Mouse (Mus musculus): ENCODE results near the gene Col9a3. TPM values are rescaled to one million over a fixed set of nuclear protein-coding genes. Genes with fewer than 3 reads are reported as not detected.

The Col9a3 gene
- polyA plus RNA-seq, 1 experiment from 2014 or later: 196 TPM

DNA sequence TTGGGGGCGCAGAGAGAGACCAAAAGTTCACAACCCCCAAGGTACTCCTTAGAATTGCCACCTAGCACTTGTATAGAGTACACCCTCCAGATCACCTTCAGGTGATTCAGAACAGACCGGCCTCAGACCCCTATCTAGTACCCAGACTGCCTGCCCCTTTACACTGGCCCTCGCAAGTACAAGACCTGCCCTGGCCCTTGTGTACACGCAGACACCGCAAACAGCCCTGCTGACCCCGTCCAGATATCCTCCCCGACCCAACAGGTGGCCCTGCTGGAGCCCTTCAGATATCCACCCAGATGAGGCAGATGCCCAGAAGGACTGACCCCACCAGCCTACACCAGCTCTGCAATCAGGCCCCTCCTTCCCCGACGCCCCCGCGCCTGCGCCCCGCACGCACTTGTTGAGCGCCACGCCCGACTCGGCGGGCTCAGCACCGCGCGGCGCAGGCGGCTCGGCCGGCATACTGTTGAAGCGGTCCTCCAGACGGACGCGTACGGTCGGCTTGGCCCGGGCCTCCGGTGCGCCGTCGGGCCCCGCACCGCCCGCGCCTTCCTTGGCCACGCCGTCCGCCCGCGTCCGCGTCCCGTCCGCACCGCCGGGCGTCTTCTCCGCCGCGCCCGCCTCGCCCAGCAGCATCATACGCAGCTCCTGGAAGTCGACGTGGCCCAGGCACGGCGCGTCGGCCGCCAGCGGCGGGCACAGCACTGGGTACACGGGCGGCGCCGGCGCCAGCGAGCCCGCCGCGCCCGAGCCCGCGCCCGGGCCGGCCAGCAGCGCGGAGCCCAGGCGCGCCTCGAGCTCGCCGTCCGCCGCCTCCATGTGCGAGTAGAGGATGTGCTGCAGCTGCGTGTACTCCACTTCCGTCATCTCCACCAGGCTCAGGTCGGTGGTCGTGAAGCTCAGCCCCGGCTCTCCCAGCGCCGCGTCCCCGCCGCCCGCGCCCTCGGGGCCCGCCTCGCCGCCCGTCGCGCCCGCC is 44.3 kb downstream of the Col9a3 start:
- Histone ChIP-seq H3K27me3 (peaks cover 57% of the 10 kb centered on the region), H3K27ac (no peak overlapping the region), H3K4me3 (replicated peaks) (peak overlapping the region; percentile 42), H3K9ac (replicated peaks) (no peak overlapping the region; the same call in 1 of the 2 replicates), H3K9me3 (peaks cover 22% of the 10 kb centered on the region), H3K36me3 (no peaks in the 10 kb centered on the region), H3K4me1 (replicated peaks) (no peaks in the 10 kb centered on the region), H3K4me2 (peak overlapping the region; percentile 55)
- WGBS: 3% methylated on average over 106 of the region's 112 CpGs
- ATAC-seq (ENCODE audit: insufficient number of reproducible peaks, insufficient read depth, low FRiP score, low TSS enrichment, low read depth): no peak

- Histone ChIP-seq H3K27ac (no peak within 1 kb of the TSS), H3K4me2 (peak within 1 kb of the TSS; percentile 55), H3K9ac (replicated peaks) (no peak within 1 kb of the TSS; the same call in 1 of the 2 replicates), H3K4me3 (replicated peaks) (peak within 1 kb of the TSS; percentile 42), H3K36me3 (no peaks in the 10 kb centered on the region), H3K9me3 (peaks cover 22% of the 10 kb centered on the region), H3K4me1 (replicated peaks) (no peaks in the 10 kb centered on the region), H3K27me3 (peaks cover 59% of the 10 kb centered on the region)
- 3% methylated on average over 30 of the region's 56 CpGs for WGBS
- ATAC-seq (ENCODE audit: insufficient number of reproducible peaks, insufficient read depth, low FRiP score, low TSS enrichment, low read depth): no peak
Observed at GRCm38 (mm10) chr2:180642555-180643260, 45.1 kb downstream of the Col9a3 start, which contains the start of gene Tcfl5. Gene Tcfl5 (minus strand): TSS chr2:180642708.

GRCm38 (mm10) chr2:180643626-180644025 is 46.0 kb downstream of the Col9a3 start:
- no peak overlapping the region for H3K4me3 ChIP-seq (replicated peaks)
- no peaks in the 10 kb centered on the region for H3K4me1 ChIP-seq (replicated peaks)
- H3K4me2 ChIP-seq: no peak overlapping the region
- H3K27me3 ChIP-seq: peaks cover 58% of the 10 kb centered on the region
- H3K9ac ChIP-seq (replicated peaks): no peak overlapping the region
- no peak overlapping the region for H3K27ac ChIP-seq
- no peaks in the 10 kb centered on the region for H3K36me3 ChIP-seq
- peaks cover 22% of the 10 kb centered on the region for H3K9me3 ChIP-seq
- no peak for ATAC-seq (ENCODE audit: insufficient number of reproducible peaks, insufficient read depth, low FRiP score, low TSS enrichment, low read depth)

GRCm38 (mm10) chr2:180646841-180647240 is 49.3 kb downstream of the Col9a3 start:
- Histone ChIP-seq H3K4me2 (no peak overlapping the region), H3K36me3 (no peaks in the 10 kb centered on the region), H3K4me3 (replicated peaks) (no peak overlapping the region), H3K4me1 (replicated peaks) (no peaks in the 10 kb centered on the region), H3K9me3 (peaks cover 22% of the 10 kb centered on the region), H3K27me3 (peaks cover 34% of the 10 kb centered on the region), H3K9ac (replicated peaks) (no peak overlapping the region), H3K27ac (no peak overlapping the region)
- ATAC-seq (ENCODE audit: insufficient number of reproducible peaks, insufficient read depth, low FRiP score, low TSS enrichment, low read depth): no peak

- H3K36me3 ChIP-seq: no peaks in the 10 kb centered on the region
- 84% methylated on average over 7 of the region's 7 CpGs for WGBS
- H3K4me1 ChIP-seq (replicated peaks): peaks cover 5% of the 10 kb centered on the region; the same call in 1 of the 2 replicates
- H3K4me3 ChIP-seq (replicated peaks): no peak overlapping the region
- H3K4me2 ChIP-seq: no peak overlapping the region
- no peak overlapping the region for H3K9ac ChIP-seq (replicated peaks)
- H3K27me3 ChIP-seq: 0 out of 2 replicates have a peak, but pooled peaks cover under 1% of the 10 kb centered on the region
- no peak for ATAC-seq (ENCODE audit: insufficient number of reproducible peaks, insufficient read depth, low FRiP score, low TSS enrichment, low read depth)
- H3K9me3 ChIP-seq: no peaks in the 10 kb centered on the region
- no peak overlapping the region for H3K27ac ChIP-seq
Observed at GRCm38 (mm10) chr2:180654666-180655065, 57.1 kb downstream of the Col9a3 start.

GRCm38 (mm10) chr2:180655150-180655549 is 57.6 kb downstream of the Col9a3 start:
- H3K4me2 ChIP-seq: no peak overlapping the region
- 70% methylated on average over 6 of the region's 6 CpGs for WGBS
- H3K9me3 ChIP-seq: no peaks in the 10 kb centered on the region
- no peak for ATAC-seq (ENCODE audit: insufficient number of reproducible peaks, insufficient read depth, low FRiP score, low TSS enrichment, low read depth)
- no peak overlapping the region for H3K9ac ChIP-seq (replicated peaks)
- no peak overlapping the region for H3K4me3 ChIP-seq (replicated peaks)
- H3K4me1 ChIP-seq (replicated peaks): peaks cover 10% of the 10 kb centered on the region; the same call in 1 of the 2 replicates
- 0 out of 2 replicates have a peak, but pooled peaks cover 3% of the 10 kb centered on the region for H3K36me3 ChIP-seq
- H3K27ac ChIP-seq: no peak overlapping the region
- peaks cover 5% of the 10 kb centered on the region for H3K27me3 ChIP-seq

DNA sequence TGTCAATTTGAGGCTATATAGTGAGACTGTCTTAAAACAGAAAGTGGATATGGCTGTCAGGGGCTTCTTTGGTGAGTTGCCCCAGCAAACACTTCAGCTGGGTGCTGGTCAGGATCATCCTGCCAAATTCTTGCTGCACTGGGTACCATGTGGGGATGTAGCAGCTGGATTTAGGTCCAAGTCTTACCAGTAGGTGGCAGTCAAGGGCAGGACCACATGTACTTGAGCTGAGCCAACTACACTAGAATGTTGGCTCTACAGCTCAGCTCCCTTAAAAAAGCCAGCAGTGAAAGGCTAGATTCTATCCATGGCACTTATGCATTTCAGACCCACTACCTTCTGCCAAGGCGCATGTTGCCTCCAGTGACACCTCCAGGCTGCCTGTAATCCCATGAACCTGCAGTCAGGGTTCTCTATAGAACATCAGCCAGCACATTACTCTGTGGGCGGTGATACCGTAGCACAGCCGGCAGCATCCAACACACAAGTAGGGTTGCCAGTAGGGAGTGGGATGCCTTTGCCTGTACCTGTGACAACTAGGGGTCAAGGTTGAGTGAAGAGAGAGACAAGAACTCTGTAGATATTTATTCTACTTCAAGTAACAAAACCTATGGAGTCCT is 59.9 kb downstream of the Col9a3 start:
- H3K9ac ChIP-seq (replicated peaks): no peak overlapping the region
- ATAC-seq (ENCODE audit: insufficient number of reproducible peaks, insufficient read depth, low FRiP score, low TSS enrichment, low read depth): peak; percentile 58; the same call in 1 of the 2 replicates
- H3K4me3 ChIP-seq (replicated peaks): no peak overlapping the region

DNA sequence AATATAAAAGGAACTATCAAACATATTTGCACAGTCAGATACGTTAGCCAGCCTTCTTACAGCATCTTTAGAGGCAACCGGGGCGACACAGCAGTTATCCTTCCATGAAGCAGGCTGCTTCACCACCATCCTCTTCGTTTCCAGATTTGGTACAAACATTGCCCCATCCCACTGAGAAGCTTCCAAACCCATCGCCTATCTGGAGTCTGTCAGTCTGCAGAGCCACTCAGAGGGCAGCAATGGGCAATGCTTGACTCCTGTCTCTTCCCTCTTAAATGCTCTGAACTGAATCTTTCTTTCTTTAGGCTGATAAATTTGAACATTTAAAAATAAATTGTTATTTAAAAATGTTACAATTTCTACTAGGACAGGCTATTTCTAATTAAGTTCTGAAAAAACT is 60.8 kb downstream of the Col9a3 start:
- WGBS: 91% methylated on average over 5 of the region's 5 CpGs
- Histone ChIP-seq H3K9ac (replicated peaks) (no peak overlapping the region), H3K27me3 (peaks cover 14% of the 10 kb centered on the region), H3K9me3 (no peaks in the 10 kb centered on the region), H3K4me3 (replicated peaks) (no peak overlapping the region), H3K36me3 (peaks cover 25% of the 10 kb centered on the region), H3K4me2 (no peak overlapping the region), H3K4me1 (replicated peaks) (peaks cover 10% of the 10 kb centered on the region; the same call in 1 of the 2 replicates), H3K27ac (no peak overlapping the region)
- ATAC-seq (ENCODE audit: insufficient number of reproducible peaks, insufficient read depth, low FRiP score, low TSS enrichment, low read depth): no peak

More for the DNA sequence above, 59.9 kb downstream of the Col9a3 start:
- Histone ChIP-seq H3K4me2 (no peak overlapping the region), H3K27me3 (peaks cover 14% of the 10 kb centered on the region), H3K36me3 (peaks cover 25% of the 10 kb centered on the region), H3K4me1 (replicated peaks) (peaks cover 10% of the 10 kb centered on the region; the same call in 1 of the 2 replicates), H3K27ac (no peak overlapping the region), H3K9me3 (no peaks in the 10 kb centered on the region)
- 81% methylated on average over 4 of the region's 4 CpGs for WGBS

GRCm38 (mm10) chr2:180659353-180660150 is 62.0 kb downstream of the Col9a3 start:
- H3K4me3 ChIP-seq (replicated peaks): peak overlapping the region; percentile 19
- 28% methylated on average over 42 of the region's 42 CpGs for WGBS
- H3K27ac ChIP-seq: no peak overlapping the region
- no peaks in the 10 kb centered on the region for H3K9me3 ChIP-seq
- H3K27me3 ChIP-seq: peaks cover 14% of the 10 kb centered on the region
- peak overlapping the region; percentile 46 for H3K4me2 ChIP-seq
- H3K4me1 ChIP-seq (replicated peaks): peaks cover 10% of the 10 kb centered on the region; the same call in 1 of the 2 replicates
- peaks cover 32% of the 10 kb centered on the region for H3K36me3 ChIP-seq
- ATAC-seq (ENCODE audit: insufficient number of reproducible peaks, insufficient read depth, low FRiP score, low TSS enrichment, low read depth): 0 out of 2 replicates have a peak, but pooled peaks have one; percentile 21
- peak overlapping the region; percentile 44; the same call in 1 of the 2 replicates for H3K9ac ChIP-seq (replicated peaks)

- Histone ChIP-seq H3K36me3 (peaks cover 42% of the 10 kb centered on the region), H3K9me3 (no peaks in the 10 kb centered on the region), H3K27me3 (peaks cover 14% of the 10 kb centered on the region), H3K9ac (replicated peaks) (no peak overlapping the region), H3K4me3 (replicated peaks) (no peak overlapping the region), H3K4me2 (no peak overlapping the region), H3K4me1 (replicated peaks) (peaks cover 10% of the 10 kb centered on the region; the same call in 1 of the 2 replicates), H3K27ac (no peak overlapping the region)
- no peak for ATAC-seq (ENCODE audit: insufficient number of reproducible peaks, insufficient read depth, low FRiP score, low TSS enrichment, low read depth)
- 94% methylated on average over 5 of the region's 5 CpGs for WGBS
Observed at GRCm38 (mm10) chr2:180660521-180660920, 62.9 kb downstream of the Col9a3 start.

All from limb, embryonic 12.5 days (tissue).